Mouse (Mus musculus): ENCODE measurements around the gene Hist1h2br. TPM values are rescaled to one million over a fixed set of nuclear protein-coding genes. Genes with fewer than 3 reads are reported as not detected.

Hist1h2br gene
- polyA plus RNA-seq, 1 experiment from 2014 or later, result 17.9 TPM

Small RNA genes within 50 kb of the gene (microRNA-seq; reads per million reads assigned to microRNA genes)
- gene Gm19658 (not detected), gene Gm44346 (not detected), gene Gm44466 (not detected)

Other genes starting within 250 kb of the Hist1h2br start
- not detected in 2 replicates for gene Olfr1362, start 219.7 kb upstream of the Hist1h2br start, polyA plus RNA-seq (2015; fragmentation: Nextera tagmentation; extraction: Ambion mirVana)
- not detected in 2 replicates for gene Olfr11, start 191.2 kb upstream of the Hist1h2br start, polyA plus RNA-seq (2015; fragmentation: Nextera tagmentation; extraction: Ambion mirVana)
- not detected in 2 replicates for gene Olfr1361, start 170.4 kb upstream of the Hist1h2br start, polyA plus RNA-seq (2015; fragmentation: Nextera tagmentation; extraction: Ambion mirVana)
- not detected in 2 replicates for gene Olfr1360, start 156.3 kb upstream of the Hist1h2br start, polyA plus RNA-seq (2015; fragmentation: Nextera tagmentation; extraction: Ambion mirVana)
- gene Olfr1359, start 135.6 kb upstream of the Hist1h2br start, polyA plus RNA-seq (2015; fragmentation: Nextera tagmentation; extraction: Ambion mirVana), result not detected in 2 replicates
- 0.96 and 1.2 TPM in 2 replicates for gene Hist1h2bl, start 117.6 kb upstream of the Hist1h2br start, polyA plus RNA-seq (2015; fragmentation: Nextera tagmentation; extraction: Ambion mirVana)
- gene Hist1h2ai, start 117.3 kb upstream of the Hist1h2br start, polyA plus RNA-seq (2015; fragmentation: Nextera tagmentation; extraction: Ambion mirVana), result 17.1 and 23.9 TPM in 2 replicates
- 3.5 and 7.6 TPM in 2 replicates for gene Hist1h3h, start 116.1 kb upstream of the Hist1h2br start, polyA plus RNA-seq (2015; fragmentation: Nextera tagmentation; extraction: Ambion mirVana)
- gene Hist1h2bm, start 111.7 kb upstream of the Hist1h2br start, polyA plus RNA-seq (2015; fragmentation: Nextera tagmentation; extraction: Ambion mirVana), result 2.5 and 4.5 TPM in 2 replicates
- gene Hist1h4j, start 98.7 kb upstream of the Hist1h2br start, polyA plus RNA-seq (2015; fragmentation: Nextera tagmentation; extraction: Ambion mirVana), result 1.1 and 1.2 TPM in 2 replicates
- gene Hist1h4k, start 83.2 kb upstream of the Hist1h2br start, polyA plus RNA-seq (2015; fragmentation: Nextera tagmentation; extraction: Ambion mirVana), result 4.1 TPM in 1 of 2 replicates, not detected in the other
- gene Hist1h2ak, start 79.9 kb upstream of the Hist1h2br start, polyA plus RNA-seq (2015; fragmentation: Nextera tagmentation; extraction: Ambion mirVana), result 11.6 and 26.1 TPM in 2 replicates
- 4.2 TPM in 1 of 2 replicates, not detected in the other for gene Hist1h2bn, start 79.6 kb upstream of the Hist1h2br start, polyA plus RNA-seq (2015; fragmentation: Nextera tagmentation; extraction: Ambion mirVana)
- gene Hist1h1b, start 53.1 kb upstream of the Hist1h2br start, polyA plus RNA-seq (2015; fragmentation: Nextera tagmentation; extraction: Ambion mirVana), result 21.1 and 23.5 TPM in 2 replicates
- 81.7 and 109 TPM in 2 replicates for gene Hist1h3i, start 50.4 kb upstream of the Hist1h2br start, polyA plus RNA-seq (2015; fragmentation: Nextera tagmentation; extraction: Ambion mirVana)
- 3.5 and 4.6 TPM in 2 replicates for gene Hist1h2an, start 46.5 kb upstream of the Hist1h2br start, polyA plus RNA-seq (2015; fragmentation: Nextera tagmentation; extraction: Ambion mirVana)
- gene Hist1h2bp, start 46.3 kb upstream of the Hist1h2br start, polyA plus RNA-seq (2015; fragmentation: Nextera tagmentation; extraction: Ambion mirVana), result 1.00 TPM in 1 of 2 replicates, not detected in the other
- gene Hist1h2bq, start 23.5 kb upstream of the Hist1h2br start, polyA plus RNA-seq (2015; fragmentation: Nextera tagmentation; extraction: Ambion mirVana), result 11.7 and 18.0 TPM in 2 replicates
- gene Hist1h2ao, start 23.3 kb upstream of the Hist1h2br start, polyA plus RNA-seq (2015; fragmentation: Nextera tagmentation; extraction: Ambion mirVana), result 1.9 TPM in 1 of 2 replicates, not detected in the other
- gene Hist1h4m, start 22.0 kb upstream of the Hist1h2br start, polyA plus RNA-seq (2015; fragmentation: Nextera tagmentation; extraction: Ambion mirVana), result not detected in 2 replicates
- gene Hist1h4n, start 1.5 kb upstream of the Hist1h2br start, polyA plus RNA-seq (2015; fragmentation: Nextera tagmentation; extraction: Ambion mirVana), result 9.4 and 12.8 TPM in 2 replicates
- 2,482 and 2,904 TPM in 2 replicates for gene Hist1h2ap, start 236 bp upstream of the Hist1h2br start, polyA plus RNA-seq (2015; fragmentation: Nextera tagmentation; extraction: Ambion mirVana)
- gene Zfp184, start 111.4 kb downstream of the Hist1h2br start, polyA plus RNA-seq (2015; fragmentation: Nextera tagmentation; extraction: Ambion mirVana), result 7.8 and 8.8 TPM in 2 replicates
- gene Pom121l2, start 147.5 kb downstream of the Hist1h2br start, polyA plus RNA-seq (2015; fragmentation: Nextera tagmentation; extraction: Ambion mirVana), result 0.15 and 0.20 TPM in 2 replicates
- gene Prss16, start 176.0 kb downstream of the Hist1h2br start, polyA plus RNA-seq (2015; fragmentation: Nextera tagmentation; extraction: Ambion mirVana), result 1.2 and 1.3 TPM in 2 replicates
- 4.7 and 7.2 TPM in 2 replicates for gene Hist1h2ah, start 201.8 kb downstream of the Hist1h2br start, polyA plus RNA-seq (2015; fragmentation: Nextera tagmentation; extraction: Ambion mirVana)
- 4.2 and 6.2 TPM in 2 replicates for gene Hist1h2bk, start 202.1 kb downstream of the Hist1h2br start, polyA plus RNA-seq (2015; fragmentation: Nextera tagmentation; extraction: Ambion mirVana)
- gene Hist1h4i, start 207.6 kb downstream of the Hist1h2br start, polyA plus RNA-seq (2015; fragmentation: Nextera tagmentation; extraction: Ambion mirVana), result 15.8 and 18.4 TPM in 2 replicates
- gene Hist1h2ag, start 209.2 kb downstream of the Hist1h2br start, polyA plus RNA-seq (2015; fragmentation: Nextera tagmentation; extraction: Ambion mirVana), result 32.9 and 36.9 TPM in 2 replicates
- 6.8 and 8.1 TPM in 2 replicates for gene Hist1h2bj, start 209.5 kb downstream of the Hist1h2br start, polyA plus RNA-seq (2015; fragmentation: Nextera tagmentation; extraction: Ambion mirVana)